In genomic region chr8:115974706-115975105, GRCm38 (mm10) we compare ENCODE assay signal across 23 mouse cellular contexts.
"Had no signal": no experiment of that assay in that cellular context is flagged by ENCODE, and none has a peak within 500 bp of the region (broad histone marks: within the 10 kb centered on the region; RNA-seq: fewer than 3 reads in every experiment).

No protein-coding gene starts in this region.

- H3K9ac ChIP-seq: forebrain, postnatal 0 days; heart, embryonic 13.5 days; heart, embryonic 15.5 days; hindbrain, embryonic 13.5 days; hindbrain, embryonic 15.5 days; limb, embryonic 12.5 days had no signal

- H3K27ac ChIP-seq: heart, adult 2 months; heart, embryonic 13.5 days; heart, embryonic 15.5 days; hindbrain, embryonic 13.5 days; hindbrain, embryonic 15.5 days; hindbrain, postnatal 0 days; layer of hippocampus, adult 2 months; left cerebral cortex, adult 2 months; limb, embryonic 10.5 days; limb, embryonic 12.5 days had no signal

- DNase-seq: forebrain, postnatal 0 days; gastrocnemius, postnatal 14 days; gastrocnemius, postnatal 36 days; heart, adult 11 months; heart, adult 2 months; heart, postnatal 14 days; heart, postnatal 36 days; kidney, adult 18-20 months; kidney, adult 8-10 months; kidney, postnatal 10 days; kidney, postnatal 25 days; kidney, postnatal 4 days; liver had no signal

- H3K9me3 ChIP-seq: heart, embryonic 13.5 days; heart, embryonic 15.5 days; hindbrain, embryonic 13.5 days; hindbrain, embryonic 15.5 days; limb, embryonic 10.5 days; limb, embryonic 12.5 days had no signal

- H3K4me3 ChIP-seq: heart, adult 2 months; heart, embryonic 13.5 days; heart, embryonic 15.5 days; hindbrain, embryonic 13.5 days; hindbrain, embryonic 15.5 days; layer of hippocampus, adult 2 months; left cerebral cortex, adult 2 months; limb, embryonic 10.5 days; limb, embryonic 12.5 days had no signal

- H3K27me3 ChIP-seq: heart, embryonic 13.5 days; heart, embryonic 15.5 days; hindbrain, embryonic 13.5 days; hindbrain, embryonic 15.5 days; limb, embryonic 12.5 days had no signal

- ATAC-seq: forebrain, postnatal 0 days; hindbrain, postnatal 0 days had no signal

- H3K4me1 ChIP-seq: hindbrain, embryonic 13.5 days; hindbrain, embryonic 15.5 days; limb, embryonic 10.5 days; limb, embryonic 12.5 days had no signal

- H3K4me2 ChIP-seq: heart, embryonic 11.5 days; heart, embryonic 13.5 days; heart, embryonic 15.5 days; hindbrain, embryonic 13.5 days; hindbrain, embryonic 15.5 days; limb, embryonic 12.5 days had no signal

- H3K36me3 ChIP-seq: heart, embryonic 13.5 days; heart, embryonic 15.5 days; hindbrain, embryonic 13.5 days; hindbrain, embryonic 15.5 days; limb, embryonic 10.5 days; limb, embryonic 12.5 days had no signal
